Mouse (Mus musculus) MEL (cell line): ENCODE data around the gene Aspn. TPM values are rescaled to one million over a fixed set of nuclear protein-coding genes. Genes with fewer than 3 reads are reported as not detected.
"Not testable (repeated sequence)": the region's sequence is repeated elsewhere in the genome, so short reads cannot be mapped to it uniquely, and the experiment has no call there.

Experiments used
- DNase-seq: peaks from one replicate; pipeline ENCODE4 v3.0.0; 2011; ENCODE audit warnings: low read depth, low spot score
- H3K27ac ChIP-seq: 2 replicates; pipeline ENCODE4 v1.5.1; 2012; ENCODE audit warnings: low read depth, mild to moderate bottlenecking, control low read depth, low read length, moderate library complexity; ENCODE audit not compliant: control insufficient read depth
- H3K27me3 ChIP-seq, 2 experiments: fragments of 150-350 bp in 1 of 2; sonication (generic) in 1 of 2; 2 replicates each; pipeline ENCODE4 v1.6.1; 2012; ENCODE audit warnings: low read length in 2 of 2, mild to moderate bottlenecking in 2 of 2, improper control_type of control experiment in 1 of 2, moderate library complexity in 1 of 2; ENCODE audit not compliant: insufficient read depth in 2 of 2, control insufficient read depth in 1 of 2
- H3K36me3 ChIP-seq, 2 experiments: 2 replicates each; pipeline ENCODE4 v1.6.1; 2012 to 2014; ENCODE audit warnings: low read length in 2 of 2, improper control_type of control experiment in 1 of 2, inconsistent platforms in 1 of 2, mild to moderate bottlenecking in 1 of 2; ENCODE audit not compliant: insufficient read depth in 2 of 2, control insufficient read depth in 1 of 2
- H3K4me1 ChIP-seq, 2 experiments: fragments of 150-350 bp in 1 of 2; sonication (generic) in 1 of 2; 2 replicates each; pipeline ENCODE4 v1.6.1; 2012; ENCODE audit warnings: low read length in 2 of 2, improper control_type of control experiment in 1 of 2, mild to moderate bottlenecking in 1 of 2; ENCODE audit not compliant: insufficient read depth in 2 of 2, control insufficient read depth in 1 of 2
- H3K4me3 ChIP-seq, 2 experiments: fragments of 150-350 bp in 1 of 2; sonication (generic) in 1 of 2; 2 replicates each; pipeline ENCODE4 v1.5.1; 2012; ENCODE audit warnings: low read depth in 2 of 2, low read length in 2 of 2, mild to moderate bottlenecking in 2 of 2, moderate library complexity in 2 of 2, control low read depth in 1 of 2, improper control_type of control experiment in 1 of 2; ENCODE audit not compliant: control insufficient read depth in 1 of 2, insufficient read depth in 1 of 2
- H3K79me2 ChIP-seq: 2 replicates; pipeline ENCODE4 v1.6.1; 2012; ENCODE audit warnings: mild to moderate bottlenecking, low read length, moderate library complexity; ENCODE audit not compliant: control insufficient read depth, poor library complexity, insufficient read depth
- H3K9ac ChIP-seq: 2 replicates; pipeline ENCODE4 v1.6.1; 2012; ENCODE audit warnings: low read depth, mild to moderate bottlenecking, control low read depth, low read length, moderate library complexity; ENCODE audit not compliant: control insufficient read depth, poor library complexity, severe bottlenecking
- H3K9me3 ChIP-seq: fragments of 150-350 bp; sonication (generic); replicated peaks from 2 replicates; pipeline ENCODE4 v1.6.1; 2012; ENCODE audit warnings: mild to moderate bottlenecking, low read length, improper control_type of control experiment, moderate library complexity; ENCODE audit not compliant: insufficient read depth
- CTCF ChIP-seq, 3 experiments: IDR thresholded peaks in 2 of 3; conservative IDR thresholded peaks in 1 of 3; 2 replicates each; pipeline ENCODE4 v1.5.1; 2011 to 2012; ENCODE audit warnings: low read length in 3 of 3, low read depth in 2 of 3, mild to moderate bottlenecking in 2 of 3, improper control_type of control experiment in 1 of 3, inconsistent platforms in 1 of 3, mixed read lengths in 1 of 3, moderate library complexity in 1 of 3; ENCODE audit not compliant: control insufficient read depth in 1 of 3, insufficient read depth in 1 of 3, poor library complexity in 1 of 3, severe bottlenecking in 1 of 3
- EP300 ChIP-seq, 2 experiments: IDR thresholded peaks; 2 replicates each; pipeline ENCODE4 v1.6.1; 2011; ENCODE audit warnings: improper control_type of control experiment in 2 of 2, low read length in 2 of 2, low read depth in 1 of 2, mild to moderate bottlenecking in 1 of 2
- ETS1 ChIP-seq: IDR thresholded peaks from 2 replicates; pipeline ENCODE4 v1.6.1; 2012; ENCODE audit warnings: low read depth, mild to moderate bottlenecking, inconsistent platforms, low read length, improper control_type of control experiment, moderate library complexity
- GABPA ChIP-seq: IDR thresholded peaks from 2 replicates; pipeline ENCODE4 v1.6.1; 2012; ENCODE audit warnings: low read depth, mild to moderate bottlenecking, inconsistent platforms, low read length, improper control_type of control experiment, moderate library complexity
- GATA1 ChIP-seq: IDR thresholded peaks from 2 replicates; pipeline ENCODE4 v1.6.1; 2011; ENCODE audit warnings: low read depth, low read length, improper control_type of control experiment
- HCFC1 ChIP-seq: IDR thresholded peaks from 2 replicates; pipeline ENCODE4 v1.6.1; 2012; ENCODE audit warnings: low read depth, mild to moderate bottlenecking, inconsistent platforms, low read length, improper control_type of control experiment, moderate library complexity
- JUND ChIP-seq: IDR thresholded peaks from 2 replicates; pipeline ENCODE4 v1.6.1; 2011; ENCODE audit warnings: low read depth, mild to moderate bottlenecking, improper control_type of control experiment, low read length
- MAFK ChIP-seq: IDR thresholded peaks from 2 replicates; pipeline ENCODE4 v1.6.1; 2011; ENCODE audit warnings: low read depth, mild to moderate bottlenecking, low read length, improper control_type of control experiment, borderline replicate concordance
- MAX ChIP-seq: IDR thresholded peaks from 2 replicates; pipeline ENCODE4 v1.6.1; 2011; ENCODE audit warnings: low read length, improper control_type of control experiment
- MAZ ChIP-seq: IDR thresholded peaks from 2 replicates; pipeline ENCODE4 v1.6.1; 2012; ENCODE audit warnings: low read depth, mild to moderate bottlenecking, inconsistent platforms, low read length, improper control_type of control experiment
- NELFE ChIP-seq: IDR thresholded peaks from 2 replicates; pipeline ENCODE4 v1.6.1; 2011; ENCODE audit warnings: low read depth, low read length, improper control_type of control experiment
- NRF1 ChIP-seq: IDR thresholded peaks from 2 replicates; pipeline ENCODE4 v1.6.1; 2014; ENCODE audit warnings: low read depth, mild to moderate bottlenecking, inconsistent platforms, low read length, improper control_type of control experiment, moderate library complexity; ENCODE audit not compliant: poor library complexity, insufficient read depth, severe bottlenecking
- POLR2A ChIP-seq, 2 experiments: IDR thresholded peaks; 2 replicates each; pipeline ENCODE4 v1.6.1; 2011 to 2012; ENCODE audit warnings: low read length in 2 of 2, mild to moderate bottlenecking in 2 of 2, control low read depth in 1 of 2, improper control_type of control experiment in 1 of 2, low read depth in 1 of 2, moderate library complexity in 1 of 2; ENCODE audit not compliant: control insufficient read depth in 1 of 2, insufficient read depth in 1 of 2, poor library complexity in 1 of 2
- POLR2AphosphoS2 ChIP-seq: IDR thresholded peaks from 2 replicates; pipeline ENCODE4 v1.6.1; 2011; ENCODE audit warnings: low read length, improper control_type of control experiment
- RAD21 ChIP-seq: IDR thresholded peaks from 2 replicates; pipeline ENCODE4 v1.6.1; 2011; ENCODE audit warnings: mild to moderate bottlenecking, low read depth, low read length, improper control_type of control experiment
- RCOR1 ChIP-seq: IDR thresholded peaks from 2 replicates; pipeline ENCODE4 v1.6.1; 2012; ENCODE audit warnings: low read depth, mild to moderate bottlenecking, inconsistent platforms, low read length, improper control_type of control experiment
- SMC3 ChIP-seq: IDR thresholded peaks from 2 replicates; pipeline ENCODE4 v1.6.1; 2011; ENCODE audit warnings: low read depth, low read length, improper control_type of control experiment
- TAL1 ChIP-seq: IDR thresholded peaks from 2 replicates; pipeline ENCODE4 v1.6.1; 2012; ENCODE audit warnings: mild to moderate bottlenecking, inconsistent platforms, low read length, moderate library complexity, mixed read lengths
- UBTF ChIP-seq: IDR thresholded peaks from 2 replicates; pipeline ENCODE4 v1.6.1; 2012; ENCODE audit warnings: low read depth, mild to moderate bottlenecking, inconsistent platforms, low read length, improper control_type of control experiment, moderate library complexity, borderline replicate concordance; ENCODE audit not compliant: insufficient read depth
- USF1 ChIP-seq: IDR thresholded peaks from 2 replicates; pipeline ENCODE4 v1.6.1; 2014; ENCODE audit warnings: low read depth, mild to moderate bottlenecking, inconsistent platforms, low read length, improper control_type of control experiment, moderate library complexity
- ZC3H11A ChIP-seq: IDR thresholded peaks from 2 replicates; pipeline ENCODE4 v1.6.1; 2012; ENCODE audit warnings: low read depth, mild to moderate bottlenecking, inconsistent platforms, low read length, improper control_type of control experiment
- ZKSCAN1 ChIP-seq: IDR thresholded peaks from 2 replicates; pipeline ENCODE4 v1.6.1; 2012; ENCODE audit warnings: low read depth, mild to moderate bottlenecking, inconsistent platforms, low read length, improper control_type of control experiment, moderate library complexity
- ZMIZ1 ChIP-seq: IDR thresholded peaks from 2 replicates; pipeline ENCODE4 v1.6.1; 2012; ENCODE audit warnings: low read depth, mild to moderate bottlenecking, inconsistent platforms, low read length, improper control_type of control experiment, moderate library complexity
- ZNF384 ChIP-seq: IDR thresholded peaks from 2 replicates; pipeline ENCODE4 v1.6.1; 2012; ENCODE audit warnings: low read depth, mild to moderate bottlenecking, inconsistent platforms, low read length, improper control_type of control experiment
- polyA plus RNA-seq, 2 experiments: library from polyadenylated mRNA; stranded (reverse) in 1 of 2; unstranded in 1 of 2; fragments of >175 nt in 1 of 2; fragments of >200 nt in 1 of 2; gene quantifications; 2 replicates each; pipeline versions ENCODE4 v1.2.1 to v1.2.4; 2012; ENCODE audit warnings: low replicate concordance in 2 of 2, low read depth in 1 of 2; ENCODE audit not compliant: insufficient read length in 2 of 2, insufficient read depth in 1 of 2, missing spikeins in 1 of 2
- total RNA-seq: library from RNA; depleted of rRNA; stranded (reverse); fragments of 300-350 nt; gene quantifications from 2 replicates; pipeline ENCODE4 v1.2.3, GENCODE M21; 2012

Gene Aspn
- total and polyA plus RNA-seq, 3 experiments = 0.04 TPM; not detected in 2

- TF ChIP-seq MAFK = no peak
- TF ChIP-seq GABPA = no peak
- no peak for TF ChIP-seq UBTF
- TF ChIP-seq TAL1 = no peak
- no peak for TF ChIP-seq CTCF (IDR thresholded peaks at IDR 0.05 in 2 of 3, conservative IDR thresholded peaks at IDR 0.05 in 1 of 3; ENCODE audit: control insufficient read depth in 1 of 3, insufficient read depth in 1 of 3, low read depth in 2 of 3, low read length in 3 of 3, poor library complexity in 1 of 3, severe bottlenecking in 1 of 3)
- no peak for TF ChIP-seq GATA1
- no peak for TF ChIP-seq HCFC1
- TF ChIP-seq EP300 (IDR thresholded peaks at IDR 0.05; ENCODE audit: low read depth in 1 of 2, low read length in 2 of 2) = no peak
- TF ChIP-seq RCOR1 = no peak
- no peak for TF ChIP-seq MAX
- no peak for TF ChIP-seq NRF1
- TF ChIP-seq SMC3 = no peak
- TF ChIP-seq ZC3H11A = no peak
- TF ChIP-seq ZKSCAN1 = no peak
- Histone ChIP-seq H3K27me3 (no peaks in the 10 kb centered on the region), H3K27ac (no peak overlapping the region), H3K9ac (no peak overlapping the region), H3K79me2 (no peaks in the 10 kb centered on the region), H3K4me1 (peaks cover 2 to 8% of the 10 kb centered on the region in 2 experiments; a peak in 2 of 4 replicates), H3K4me3 (no peak overlapping the region), H3K36me3 (peaks cover 0 to 7% of the 10 kb centered on the region in 2 experiments; a peak in 2 of 4 replicates), H3K9me3 (no peaks in the 10 kb centered on the region)
- no peak for DNase-seq
These were observed 41.8 kb downstream of the Aspn start for GRCm38 (mm10) chr13:49586062-49586461.

DNA sequence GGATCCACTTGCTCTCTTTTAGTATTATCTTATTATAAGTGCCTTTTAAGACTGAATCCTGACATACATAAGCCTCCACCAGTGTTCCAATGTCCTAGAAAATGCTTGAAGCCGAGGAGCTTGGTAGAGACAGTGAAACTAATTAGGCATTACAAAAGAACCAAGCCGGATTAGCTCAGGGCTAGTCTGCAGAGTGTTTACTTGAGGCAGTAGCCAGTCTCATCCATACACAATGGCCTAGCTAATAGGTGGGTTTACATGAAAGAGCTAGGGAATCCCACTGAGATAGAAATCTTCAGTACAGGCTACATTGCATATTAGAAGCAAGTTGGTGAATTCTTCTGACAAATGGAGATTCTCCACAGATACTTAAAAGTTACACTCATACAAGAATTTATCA is 58.3 kb downstream of the Aspn start:
- not testable (repeated sequence) for H3K4me1 ChIP-seq, H3K36me3 ChIP-seq, DNase-seq, H3K4me3 ChIP-seq, H3K9ac ChIP-seq, H3K79me2 ChIP-seq, H3K27ac ChIP-seq, H3K27me3 ChIP-seq, H3K9me3 ChIP-seq

DNA sequence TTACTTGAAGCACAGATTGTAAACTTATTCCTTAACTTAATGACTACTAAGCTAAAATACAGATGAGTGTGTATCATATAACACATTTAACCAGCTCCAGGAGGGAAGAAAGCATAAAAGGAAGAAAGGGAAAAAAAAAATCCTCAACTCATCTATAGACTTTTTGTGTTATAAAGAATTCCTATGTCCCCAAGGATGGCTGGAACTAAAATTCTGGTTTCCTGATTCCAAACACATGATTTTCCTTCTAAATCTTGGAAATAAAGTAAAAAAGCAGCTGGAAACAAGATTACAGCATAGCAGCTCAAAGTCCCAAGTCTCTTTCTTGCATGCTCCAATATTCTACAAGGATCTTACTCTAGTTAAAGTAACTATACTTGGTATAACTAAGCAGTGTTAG is 59.4 kb downstream of the Aspn start:
- no peaks in the 10 kb centered on the region for H3K79me2 ChIP-seq
- H3K9me3 ChIP-seq = no peaks in the 10 kb centered on the region
- no peak overlapping the region for H3K9ac ChIP-seq
- H3K4me3 ChIP-seq = no peak overlapping the region
- TF ChIP-seq MAZ = no peak
- no peak for TF ChIP-seq NELFE
- TF ChIP-seq RAD21 = no peak
- no peak for TF ChIP-seq ETS1
- no peak for TF ChIP-seq POLR2AphosphoS2
- no peak for TF ChIP-seq HCFC1
- no peak for TF ChIP-seq ZNF384
- no peak for TF ChIP-seq JUND
- TF ChIP-seq GABPA = no peak
- TF ChIP-seq TAL1 = no peak
- no peak for TF ChIP-seq POLR2A (IDR thresholded peaks at IDR 0.05; ENCODE audit: control insufficient read depth in 1 of 2, insufficient read depth in 1 of 2, low read depth in 1 of 2, low read length in 2 of 2, poor library complexity in 1 of 2)
- no peak for TF ChIP-seq ZC3H11A
- TF ChIP-seq USF1 = no peak
- no peak for TF ChIP-seq ZMIZ1
- no peaks in the 10 kb centered on the region for H3K27me3 ChIP-seq
- no peaks in the 10 kb centered on the region for H3K36me3 ChIP-seq
- no peak overlapping the region for H3K27ac ChIP-seq
- no peak for DNase-seq
- H3K4me1 ChIP-seq = no peaks in the 10 kb centered on the region
